Mouse (Mus musculus): ENCODE data around the gene Chfr. TPM values are rescaled to one million over a fixed set of nuclear protein-coding genes. Genes with fewer than 3 reads are reported as not detected.

The Chfr gene
- polyA plus RNA-seq, 1 experiment from 2014 or later: 37.0 TPM

- peak; percentile 34 for ATAC-seq
- TF ChIP-seq CTCF (IDR thresholded peaks at IDR 0.05) (peak; percentile 14; the same call in 1 of the 2 replicates), EP300 (IDR thresholded peaks at IDR 0.05) (no peak)
Measured at GRCm38 (mm10) chr5:110098991-110099477, 36.6 kb upstream of the Chfr start.

GRCm38 (mm10) chr5:110099656-110100580 is 35.7 kb upstream of the Chfr start, which contains the start of gene Plcxd1:
Gene Plcxd1 (plus strand): TSS chr5:110099969.
- Histone ChIP-seq H3K4me1 (ENCODE audit: insufficient read depth, low read depth, low read length) (peaks cover 14% of the 10 kb centered on the region), H3K9me3 (ENCODE audit: low read length) (no peaks in the 10 kb centered on the region), H3K4me3 (ENCODE audit: low read depth, low read length) (peak within 1 kb of the TSS; percentile 28), H3K27ac (ENCODE audit: low read length) (peak within 1 kb of the TSS; percentile 20; the same call in 1 of the 2 replicates), H3K27me3 (replicated peaks; ENCODE audit: insufficient read depth, low read length) (no peaks in the 10 kb centered on the region), H3K36me3 (ENCODE audit: insufficient read depth, low read length) (peaks cover 18% of the 10 kb centered on the region), H3K4me2 (replicated peaks; ENCODE audit: low read depth, low read length) (peak within 1 kb of the TSS; percentile 57), H3K9ac (replicated peaks; ENCODE audit: low read depth) (no peak within 1 kb of the TSS)
- TF ChIP-seq CTCF (IDR thresholded peaks at IDR 0.05) (peak; percentile 22; the same call in 1 of the 2 replicates), EP300 (IDR thresholded peaks at IDR 0.05) (no peak)
- 6% methylated on average over 24 of the region's 25 CpGs for WGBS
- ATAC-seq (0 out of 2 replicates have a peak, but pooled peaks have one; percentile 9), DNase-seq (ENCODE audit: low spot score) (no peak)

More at GRCm38 (mm10) chr5:110098991-110099477, 36.6 kb upstream of the Chfr start:
- WGBS: 41% methylated on average over 1 of the region's 1 CpGs
- no peaks in the 10 kb centered on the region for H3K27me3 ChIP-seq (replicated peaks; ENCODE audit: insufficient read depth, low read length)
- H3K27ac ChIP-seq (ENCODE audit: low read length): peak overlapping the region; percentile 20; the same call in 1 of the 2 replicates
- peaks cover 14% of the 10 kb centered on the region for H3K4me1 ChIP-seq (ENCODE audit: insufficient read depth, low read depth, low read length)
- H3K9me3 ChIP-seq (ENCODE audit: low read length): no peaks in the 10 kb centered on the region
- no peak overlapping the region for H3K4me3 ChIP-seq (ENCODE audit: low read depth, low read length)
- no peak overlapping the region for H3K9ac ChIP-seq (replicated peaks; ENCODE audit: low read depth)
- peaks cover 9% of the 10 kb centered on the region for H3K36me3 ChIP-seq (ENCODE audit: insufficient read depth, low read length)
- DNase-seq (ENCODE audit: low spot score): peak; percentile 71
- H3K4me2 ChIP-seq (replicated peaks; ENCODE audit: low read depth, low read length): no peak overlapping the region

- TF ChIP-seq EP300 (IDR thresholded peaks at IDR 0.05) (no peak), CTCF (IDR thresholded peaks at IDR 0.05) (no peak)
- H3K9me3 ChIP-seq (ENCODE audit: low read length): no peaks in the 10 kb centered on the region
- peaks cover 20% of the 10 kb centered on the region for H3K36me3 ChIP-seq (ENCODE audit: insufficient read depth, low read length)
- no peak overlapping the region for H3K9ac ChIP-seq (replicated peaks; ENCODE audit: low read depth)
- H3K4me2 ChIP-seq (replicated peaks; ENCODE audit: low read depth, low read length): peak overlapping the region; percentile 57
- no peak overlapping the region for H3K27ac ChIP-seq (ENCODE audit: low read length)
- WGBS: 2% methylated on average over 30 of the region's 37 CpGs
- peaks cover 14% of the 10 kb centered on the region for H3K4me1 ChIP-seq (ENCODE audit: insufficient read depth, low read depth, low read length)
- H3K27me3 ChIP-seq (replicated peaks; ENCODE audit: insufficient read depth, low read length): no peaks in the 10 kb centered on the region
- ATAC-seq (peak; percentile 11), DNase-seq (ENCODE audit: low spot score) (peak; percentile 37)
- peak overlapping the region; percentile 28 for H3K4me3 ChIP-seq (ENCODE audit: low read depth, low read length)
Measured at GRCm38 (mm10) chr5:110100921-110101631, 34.6 kb upstream of the Chfr start.

- no peak overlapping the region for H3K9ac ChIP-seq (replicated peaks; ENCODE audit: low read depth)
- peaks cover 14% of the 10 kb centered on the region for H3K4me1 ChIP-seq (ENCODE audit: insufficient read depth, low read depth, low read length)
- ATAC-seq: 0 out of 2 replicates have a peak, but pooled peaks have one; percentile 12
- no peak for TF ChIP-seq CTCF (IDR thresholded peaks at IDR 0.05)
- TF ChIP-seq EP300 (IDR thresholded peaks at IDR 0.05): no peak
- H3K36me3 ChIP-seq (ENCODE audit: insufficient read depth, low read length): peaks cover 20% of the 10 kb centered on the region
- 11% methylated on average over 34 of the region's 34 CpGs for WGBS
- no peak overlapping the region for H3K27ac ChIP-seq (ENCODE audit: low read length)
- DNase-seq (ENCODE audit: low spot score): no peak
- no peaks in the 10 kb centered on the region for H3K27me3 ChIP-seq (replicated peaks; ENCODE audit: insufficient read depth, low read length)
- peak overlapping the region; percentile 57 for H3K4me2 ChIP-seq (replicated peaks; ENCODE audit: low read depth, low read length)
- no peaks in the 10 kb centered on the region for H3K9me3 ChIP-seq (ENCODE audit: low read length)
- H3K4me3 ChIP-seq (ENCODE audit: low read depth, low read length): peak overlapping the region; percentile 28
Measured at GRCm38 (mm10) chr5:110101716-110102347, 33.8 kb upstream of the Chfr start.

- Histone ChIP-seq H3K36me3 (ENCODE audit: insufficient read depth, low read length) (peaks cover 20% of the 10 kb centered on the region), H3K27ac (ENCODE audit: low read length) (no peak overlapping the region), H3K4me2 (replicated peaks; ENCODE audit: low read depth, low read length) (no peak overlapping the region), H3K9me3 (ENCODE audit: low read length) (no peaks in the 10 kb centered on the region), H3K4me3 (ENCODE audit: low read depth, low read length) (no peak overlapping the region), H3K4me1 (ENCODE audit: insufficient read depth, low read depth, low read length) (peaks cover 14% of the 10 kb centered on the region), H3K27me3 (replicated peaks; ENCODE audit: insufficient read depth, low read length) (no peaks in the 10 kb centered on the region), H3K9ac (replicated peaks; ENCODE audit: low read depth) (no peak overlapping the region)
- 87% methylated on average over 13 of the region's 13 CpGs for WGBS
- ATAC-seq (no peak), DNase-seq (ENCODE audit: low spot score) (no peak)
- TF ChIP-seq EP300 (IDR thresholded peaks at IDR 0.05) (no peak), CTCF (IDR thresholded peaks at IDR 0.05) (no peak)
Measured at GRCm38 (mm10) chr5:110102429-110102828, 33.2 kb upstream of the Chfr start.
